Mouse (Mus musculus): ENCODE measurements around the gene Diaph3.

The Diaph3 gene

GRCm38 (mm10) chr14:86847154-86847810, 293.8 kb downstream of the Diaph3 start:
- no peak for DNase-seq (ENCODE audit: low spot score in 2 of 2)

GRCm38 (mm10) chr14:86844075-86844474, 297.0 kb downstream of the Diaph3 start:
- no peak for DNase-seq (ENCODE audit: low spot score in 2 of 2)

GRCm38 (mm10) chr14:86837642-86838041, 303.4 kb downstream of the Diaph3 start:
- no peak for DNase-seq (ENCODE audit: low spot score in 2 of 2)

GRCm38 (mm10) chr14:86834851-86835250, 306.2 kb downstream of the Diaph3 start:
- DNase-seq (ENCODE audit: low spot score in 2 of 2) = no peak

GRCm38 (mm10) chr14:86834269-86834668, 306.8 kb downstream of the Diaph3 start:
- no peak for DNase-seq (ENCODE audit: low spot score in 2 of 2)

GRCm38 (mm10) chr14:86833003-86833402, 308.0 kb downstream of the Diaph3 start:
- no peak for DNase-seq (ENCODE audit: low spot score in 2 of 2)

- DNase-seq (ENCODE audit: low spot score in 2 of 2) = no peak
Measured at GRCm38 (mm10) chr14:86816246-86816645, 324.8 kb downstream of the Diaph3 start.

GRCm38 (mm10) chr14:86788880-86789641, 352.0 kb downstream of the Diaph3 start:
- DNase-seq (ENCODE audit: low spot score in 2 of 2) = no peak

GRCm38 (mm10) chr14:86786866-86787265, 354.2 kb downstream of the Diaph3 start:
- peak in 1 of 2 experiments; percentile 34 for DNase-seq (ENCODE audit: low spot score in 2 of 2)

GRCm38 (mm10) chr14:86781553-86782273, 359.3 kb downstream of the Diaph3 start:
- DNase-seq (ENCODE audit: low spot score in 2 of 2) = peak in 1 of 2 experiments; percentile 30

- DNase-seq (ENCODE audit: low spot score in 2 of 2) = no peak
Measured at GRCm38 (mm10) chr14:86773311-86773710, 367.7 kb downstream of the Diaph3 start.

- DNase-seq (ENCODE audit: low spot score in 2 of 2) = no peak
Measured at GRCm38 (mm10) chr14:86772176-86773150, 368.6 kb downstream of the Diaph3 start.

GRCm38 (mm10) chr14:86764286-86764685, 376.7 kb downstream of the Diaph3 start:
- no peak for DNase-seq (ENCODE audit: low spot score in 2 of 2)

- DNase-seq (ENCODE audit: low spot score in 2 of 2) = no peak
Measured at GRCm38 (mm10) chr14:86757604-86758520, 383.2 kb downstream of the Diaph3 start.

- DNase-seq (ENCODE audit: low spot score in 2 of 2) = no peak
Measured at GRCm38 (mm10) chr14:86757132-86757531, 383.9 kb downstream of the Diaph3 start.

- DNase-seq (ENCODE audit: low spot score in 2 of 2) = no peak
Measured at GRCm38 (mm10) chr14:86750351-86750750, 390.7 kb downstream of the Diaph3 start.

- no peak for DNase-seq (ENCODE audit: low spot score in 2 of 2)
Measured at GRCm38 (mm10) chr14:86749425-86749824, 391.6 kb downstream of the Diaph3 start.

GRCm38 (mm10) chr14:86748876-86749275, 392.2 kb downstream of the Diaph3 start:
- peak; percentile 37 to 43 for DNase-seq (ENCODE audit: low spot score in 2 of 2)

- DNase-seq (ENCODE audit: low spot score in 2 of 2) = no peak
Measured at GRCm38 (mm10) chr14:86744523-86744922, 396.5 kb downstream of the Diaph3 start.

GRCm38 (mm10) chr14:86741855-86742531, 399.0 kb downstream of the Diaph3 start:
- DNase-seq (ENCODE audit: low spot score in 2 of 2) = no peak
